Mouse (Mus musculus): ENCODE measurements around the gene Lemd1. TPM values are rescaled to one million over a fixed set of nuclear protein-coding genes. Genes with fewer than 3 reads are reported as not detected.

Gene Lemd1
- 0.24 TPM in 1 of 2 replicates, not detected in the other for polyA plus RNA-seq (2012; ENCODE audit: low replicate concordance)

DNA sequence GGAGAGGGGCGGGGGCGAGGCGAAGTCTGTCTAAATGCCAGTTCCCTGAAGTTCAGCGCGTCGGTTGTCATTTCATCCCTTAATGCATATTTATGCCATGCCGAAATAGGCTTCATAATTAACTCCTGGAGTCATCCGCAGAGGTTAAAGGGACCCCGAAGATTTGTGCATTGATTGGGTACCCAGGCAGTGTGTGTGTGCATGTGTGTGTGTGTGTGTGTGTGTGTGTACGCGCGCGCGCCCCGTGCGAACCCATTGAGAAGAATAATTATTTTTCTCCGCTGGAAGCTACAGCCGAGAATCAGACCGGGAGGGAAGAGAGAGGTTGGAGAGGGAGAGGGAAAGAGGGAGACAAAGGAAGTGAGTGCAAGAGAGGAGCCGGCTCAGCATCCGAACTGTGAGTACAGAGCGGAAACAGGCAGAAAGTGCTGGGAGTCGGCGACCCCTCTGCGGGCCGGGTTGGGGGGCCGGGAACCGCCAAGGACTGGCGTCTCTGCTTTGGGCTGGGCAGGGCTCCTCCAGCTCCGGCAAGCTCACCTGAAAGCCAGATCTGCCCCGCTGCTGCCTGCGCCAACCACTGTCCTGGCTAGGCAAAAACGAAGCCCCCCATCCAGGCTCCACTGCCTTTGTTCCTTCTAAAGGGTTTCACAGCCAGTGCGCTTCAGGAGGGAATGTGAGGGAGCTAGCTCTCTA, at the start of gene Lemd1, which contains the start of gene AC124108.1:
TSS of gene Lemd1 (plus strand) at position 339 of the 693 bp plus-strand sequence.
TSS of gene AC124108.1 (plus strand) at position 365 of the 693 bp plus-strand sequence.

GRCm38 (mm10) chr1:132229667-132230066, 38.4 kb downstream of the Lemd1 start, which contains the start of gene Gm10188:
TSS of gene Gm10188 (minus strand) at chr1:132229767.

GRCm38 (mm10) chr1:132298425-132298800, 107.2 kb downstream of the Lemd1 start, which contains the start of gene Klhdc8a:
TSS of gene Klhdc8a (plus strand) at chr1:132298626.

Other genes with a start within 250 kb of the Lemd1 start
- gene Slc45a3, start 228.5 kb upstream of the Lemd1 start, polyA plus RNA-seq (2012; ENCODE audit: low replicate concordance) = 2.2 and 7.9 TPM in 2 replicates
- 4.5 and 10.2 TPM in 2 replicates for gene Elk4, start 183.8 kb upstream of the Lemd1 start, polyA plus RNA-seq (2012; ENCODE audit: low replicate concordance)
- gene Mfsd4a, start 123.4 kb upstream of the Lemd1 start, polyA plus RNA-seq (2012; ENCODE audit: low replicate concordance) = 0.07 and 0.21 TPM in 2 replicates
- 1.9 and 2.5 TPM in 2 replicates for gene Cdk18, start 51.7 kb upstream of the Lemd1 start, polyA plus RNA-seq (2012; ENCODE audit: low replicate concordance)
- not detected in 2 replicates for gene AC124108.1, start within 50 bp of the Lemd1 start, polyA plus RNA-seq (2012; ENCODE audit: low replicate concordance)
- gene Gm10188, start 38.3 kb downstream of the Lemd1 start, polyA plus RNA-seq (2012; ENCODE audit: low replicate concordance) = not detected in 2 replicates
- 0.03 TPM in 1 of 2 replicates, not detected in the other for gene Klhdc8a, start 107.2 kb downstream of the Lemd1 start, polyA plus RNA-seq (2012; ENCODE audit: low replicate concordance)
- gene Nuak2, start 124.7 kb downstream of the Lemd1 start, polyA plus RNA-seq (2012; ENCODE audit: low replicate concordance) = 4.7 and 6.2 TPM in 2 replicates
- gene Tmcc2, start 199.8 kb downstream of the Lemd1 start, polyA plus RNA-seq (2012; ENCODE audit: low replicate concordance) = 227 and 266 TPM in 2 replicates
- gene Dstyk, start 226.1 kb downstream of the Lemd1 start, polyA plus RNA-seq (2012; ENCODE audit: low replicate concordance) = 1.6 and 2.4 TPM in 2 replicates